Mouse (Mus musculus): ENCODE measurements at regions not wholly inside any gene's neighbourhood (a gene's known extent, or its start where the extent isn't known, plus 50 kb on each side); places are given as distances from the start of the nearest gene placed in this dataset.

- no peak overlapping the region for H3K27ac ChIP-seq (ENCODE audit: insufficient read depth, low read depth, low read length)
- TF ChIP-seq POLR2A (IDR thresholded peaks at IDR 0.05; ENCODE audit: borderline replicate concordance, low read depth, low read length): no peak
- TF ChIP-seq CTCF (IDR thresholded peaks at IDR 0.05; ENCODE audit: low read depth, low read length): no peak
- H3K4me1 ChIP-seq (ENCODE audit: control insufficient read depth, insufficient read depth, low read length): no peaks in the 10 kb centered on the region
- H3K4me3 ChIP-seq (ENCODE audit: insufficient read depth, low read length): no peak overlapping the region
These were observed 298.7 kb upstream of the Ddhd1 start for GRCm38 (mm10) chr14:45956624-45957023.

GRCm38 (mm10) chr14:45962474-45962873 lies 304.5 kb upstream of the Ddhd1 start:
- Histone ChIP-seq H3K4me1 (ENCODE audit: control insufficient read depth, insufficient read depth, low read length) (no peaks in the 10 kb centered on the region), H3K4me3 (ENCODE audit: insufficient read depth, low read length) (no peak overlapping the region)
- TF ChIP-seq CTCF (IDR thresholded peaks at IDR 0.05; ENCODE audit: low read depth, low read length) (no peak), POLR2A (IDR thresholded peaks at IDR 0.05; ENCODE audit: borderline replicate concordance, low read depth, low read length) (no peak)

GRCm38 (mm10) chr14:45964043-45964442 lies 306.1 kb upstream of the Ddhd1 start:
- H3K27ac ChIP-seq (ENCODE audit: insufficient read depth, low read depth, low read length): no peak overlapping the region
- no peaks in the 10 kb centered on the region for H3K4me1 ChIP-seq (ENCODE audit: control insufficient read depth, insufficient read depth, low read length)
- no peak for TF ChIP-seq CTCF (IDR thresholded peaks at IDR 0.05; ENCODE audit: low read depth, low read length)
- no peak for TF ChIP-seq POLR2A (IDR thresholded peaks at IDR 0.05; ENCODE audit: borderline replicate concordance, low read depth, low read length)
- H3K4me3 ChIP-seq (ENCODE audit: insufficient read depth, low read length): no peak overlapping the region

More at GRCm38 (mm10) chr14:45962474-45962873, 304.5 kb upstream of the Ddhd1 start:
- H3K27ac ChIP-seq (ENCODE audit: insufficient read depth, low read depth, low read length): no peak overlapping the region

- TF ChIP-seq POLR2A (IDR thresholded peaks at IDR 0.05; ENCODE audit: borderline replicate concordance, low read depth, low read length): no peak
- no peak for TF ChIP-seq CTCF (IDR thresholded peaks at IDR 0.05; ENCODE audit: low read depth, low read length)
- H3K27ac ChIP-seq (ENCODE audit: insufficient read depth, low read depth, low read length): no peak overlapping the region
- no peaks in the 10 kb centered on the region for H3K4me1 ChIP-seq (ENCODE audit: control insufficient read depth, insufficient read depth, low read length)
- no peak overlapping the region for H3K4me3 ChIP-seq (ENCODE audit: insufficient read depth, low read length)
These were observed 325.4 kb upstream of the Ddhd1 start for GRCm38 (mm10) chr14:45983206-45983857.

- Histone ChIP-seq H3K4me3 (ENCODE audit: insufficient read depth, low read length) (no peak overlapping the region), H3K4me1 (ENCODE audit: control insufficient read depth, insufficient read depth, low read length) (no peaks in the 10 kb centered on the region), H3K27ac (ENCODE audit: insufficient read depth, low read depth, low read length) (no peak overlapping the region)
- TF ChIP-seq POLR2A (IDR thresholded peaks at IDR 0.05; ENCODE audit: borderline replicate concordance, low read depth, low read length) (no peak), CTCF (IDR thresholded peaks at IDR 0.05; ENCODE audit: low read depth, low read length) (no peak)
These were observed 326.4 kb upstream of the Ddhd1 start for GRCm38 (mm10) chr14:45984135-45984892.

GRCm38 (mm10) chr14:45992041-45992869 lies 334.3 kb upstream of the Ddhd1 start:
- Histone ChIP-seq H3K27ac (ENCODE audit: insufficient read depth, low read depth, low read length) (no peak overlapping the region), H3K4me3 (ENCODE audit: insufficient read depth, low read length) (no peak overlapping the region), H3K4me1 (ENCODE audit: control insufficient read depth, insufficient read depth, low read length) (no peaks in the 10 kb centered on the region)
- TF ChIP-seq POLR2A (IDR thresholded peaks at IDR 0.05; ENCODE audit: borderline replicate concordance, low read depth, low read length) (no peak), CTCF (IDR thresholded peaks at IDR 0.05; ENCODE audit: low read depth, low read length) (no peak)

GRCm38 (mm10) chr14:45992870-45993135 lies 334.9 kb upstream of the Ddhd1 start:
- Histone ChIP-seq H3K4me1 (ENCODE audit: control insufficient read depth, insufficient read depth, low read length) (no peaks in the 10 kb centered on the region), H3K4me3 (ENCODE audit: insufficient read depth, low read length) (no peak overlapping the region), H3K27ac (ENCODE audit: insufficient read depth, low read depth, low read length) (no peak overlapping the region)
- TF ChIP-seq CTCF (IDR thresholded peaks at IDR 0.05; ENCODE audit: low read depth, low read length): no peak
- no peak for TF ChIP-seq POLR2A (IDR thresholded peaks at IDR 0.05; ENCODE audit: borderline replicate concordance, low read depth, low read length)

- H3K4me3 ChIP-seq (ENCODE audit: insufficient read depth, low read length): no peak overlapping the region
- H3K27ac ChIP-seq (ENCODE audit: insufficient read depth, low read depth, low read length): no peak overlapping the region
- H3K4me1 ChIP-seq (ENCODE audit: control insufficient read depth, insufficient read depth, low read length): no peaks in the 10 kb centered on the region
- TF ChIP-seq POLR2A (IDR thresholded peaks at IDR 0.05; ENCODE audit: borderline replicate concordance, low read depth, low read length) (no peak), CTCF (IDR thresholded peaks at IDR 0.05; ENCODE audit: low read depth, low read length) (no peak; the same call in 1 of the 2 replicates)
These were observed 335.7 kb upstream of the Ddhd1 start for GRCm38 (mm10) chr14:45993669-45994068.

GRCm38 (mm10) chr14:45996760-45997159 lies 338.8 kb upstream of the Ddhd1 start:
- H3K27ac ChIP-seq (ENCODE audit: insufficient read depth, low read depth, low read length): no peak overlapping the region
- no peak for TF ChIP-seq CTCF (IDR thresholded peaks at IDR 0.05; ENCODE audit: low read depth, low read length)
- no peak overlapping the region for H3K4me3 ChIP-seq (ENCODE audit: insufficient read depth, low read length)
- H3K4me1 ChIP-seq (ENCODE audit: control insufficient read depth, insufficient read depth, low read length): no peaks in the 10 kb centered on the region

- Histone ChIP-seq H3K4me3 (ENCODE audit: insufficient read depth, low read length) (no peak overlapping the region), H3K27ac (ENCODE audit: insufficient read depth, low read depth, low read length) (no peak overlapping the region), H3K4me1 (ENCODE audit: control insufficient read depth, insufficient read depth, low read length) (no peaks in the 10 kb centered on the region)
- TF ChIP-seq POLR2A (IDR thresholded peaks at IDR 0.05; ENCODE audit: borderline replicate concordance, low read depth, low read length): no peak
- TF ChIP-seq CTCF (IDR thresholded peaks at IDR 0.05; ENCODE audit: low read depth, low read length): no peak
These were observed 346.1 kb upstream of the Ddhd1 start for GRCm38 (mm10) chr14:46004078-46004477.

Measured in bone marrow macrophage, adult 2 months (primary cell).